Mouse (Mus musculus): ENCODE measurements at regions not wholly inside any gene's neighbourhood (a gene's known extent, or its start where the extent isn't known, plus 50 kb on each side); places are given as distances from the start of the nearest gene placed in this dataset.

DNA sequence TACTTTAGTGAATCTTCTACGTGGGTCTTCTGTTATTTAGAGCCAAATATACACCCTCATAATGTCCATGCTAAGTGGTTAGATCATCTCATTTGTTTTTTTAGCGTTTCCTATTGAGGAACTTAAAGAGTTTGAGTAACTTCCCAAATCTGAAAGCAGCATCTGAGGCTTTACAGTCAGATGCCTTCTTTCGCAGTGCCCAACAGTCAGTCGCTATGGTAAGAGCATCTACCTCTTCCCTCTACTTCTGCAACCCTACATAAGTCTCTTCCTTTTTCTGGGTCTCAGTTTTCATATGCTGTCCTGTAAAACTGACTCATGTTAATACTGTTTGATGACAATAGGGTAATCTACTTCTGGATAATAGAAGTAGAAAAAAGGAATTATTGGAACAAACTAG lies 146.8 kb downstream of the Ktn1 start:
- no peak for DNase-seq (ENCODE audit: low spot score in 2 of 2)

DNA sequence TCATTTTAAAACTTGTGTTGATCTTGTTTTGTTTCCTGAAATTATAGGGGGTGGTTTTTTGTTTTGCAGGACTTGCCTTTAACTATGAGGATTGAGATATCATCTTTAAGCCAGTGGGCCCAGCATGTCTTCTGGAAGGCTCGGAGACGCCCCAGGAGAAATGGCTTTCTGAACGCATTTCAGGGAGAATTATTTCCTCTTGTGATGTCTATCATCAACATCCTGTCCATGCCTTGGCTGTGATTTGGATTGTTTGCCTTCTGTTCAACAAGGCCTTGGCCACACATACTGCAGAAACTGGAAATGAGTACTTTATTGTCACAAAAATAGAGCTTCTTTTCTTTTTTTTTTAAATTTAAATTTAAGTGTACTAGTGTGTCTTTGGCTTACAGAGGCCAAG lies 150.0 kb downstream of the Ktn1 start:
- DNase-seq (ENCODE audit: low spot score in 2 of 2) = no peak

DNA sequence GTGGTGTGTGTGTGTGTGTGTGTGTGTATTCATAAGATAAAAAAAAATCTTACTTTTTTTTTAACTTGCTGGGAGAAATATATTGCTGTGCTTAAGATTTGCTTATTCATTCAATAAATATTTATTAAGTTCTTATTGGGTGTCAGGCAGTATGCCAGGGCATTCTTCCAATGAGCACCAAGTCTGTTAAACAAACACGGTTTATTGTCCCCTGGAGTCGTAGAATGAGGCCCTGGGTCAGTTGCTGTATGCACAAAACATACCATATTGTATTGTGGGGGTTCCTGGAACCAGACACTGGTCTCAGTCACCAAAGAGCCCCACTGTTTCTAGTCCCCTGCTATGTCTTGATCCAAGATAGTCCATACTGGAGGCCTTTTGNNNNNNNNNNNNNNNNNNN lies 151.3 kb downstream of the Ktn1 start:
- no peak for DNase-seq (ENCODE audit: low spot score in 2 of 2)

DNA sequence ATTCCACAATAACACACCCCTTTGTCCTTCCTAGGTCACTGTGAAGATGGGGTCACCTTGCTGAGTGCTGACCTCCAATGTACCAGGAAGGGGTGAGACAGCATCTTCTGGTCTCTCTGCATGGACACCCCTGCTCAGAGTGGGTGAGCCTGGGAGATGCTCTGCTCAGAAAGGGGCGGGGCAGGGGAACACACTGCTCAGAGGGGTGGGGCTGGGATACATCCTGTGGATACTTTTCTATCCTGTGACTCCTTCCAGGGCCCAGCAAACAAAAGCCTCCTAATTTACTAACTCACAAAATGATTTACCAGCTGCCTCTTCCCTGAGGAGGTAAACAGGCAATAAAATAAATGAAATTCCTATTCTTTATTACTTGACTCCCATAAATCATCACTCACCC lies 157.0 kb downstream of the Ktn1 start:
- no peak for DNase-seq (ENCODE audit: low spot score in 2 of 2)

DNA sequence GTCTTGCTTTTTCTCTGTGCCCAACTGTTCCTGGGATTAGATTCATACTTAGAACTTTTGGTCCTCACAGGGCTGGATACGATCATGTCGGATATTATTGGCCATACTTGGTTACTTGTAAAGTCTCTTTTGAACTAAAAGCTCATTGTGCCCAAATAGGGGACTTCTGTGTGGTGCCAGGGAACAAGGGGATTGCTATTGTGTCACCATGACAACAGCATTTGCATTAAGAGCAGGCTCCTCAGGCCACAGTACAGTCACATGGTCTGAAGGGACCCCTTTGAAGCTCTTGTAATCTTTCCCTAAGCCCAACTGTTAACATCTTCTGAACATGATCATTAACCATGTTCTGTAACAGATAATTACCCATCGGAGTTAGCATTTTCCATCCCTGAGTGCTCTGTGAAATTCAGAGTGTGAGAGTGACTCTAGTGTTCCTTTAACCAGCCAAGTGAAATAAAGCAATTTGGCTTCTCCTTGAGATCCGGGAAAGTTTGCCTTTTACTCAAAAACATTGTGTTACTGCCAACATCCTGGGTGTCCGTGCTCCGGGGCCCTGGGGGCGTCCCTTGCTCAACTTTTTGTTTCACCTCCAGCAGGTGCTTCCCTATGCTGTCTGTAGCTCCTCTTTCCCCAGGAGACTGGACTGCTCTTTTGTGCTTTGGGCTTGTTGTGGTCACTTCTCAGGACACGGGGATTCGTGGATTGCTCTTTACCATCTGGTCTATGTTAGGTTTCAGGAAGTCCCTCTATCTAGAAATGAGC lies 157.7 kb downstream of the Ktn1 start:
- no peak for DNase-seq (ENCODE audit: low spot score in 2 of 2)

DNA sequence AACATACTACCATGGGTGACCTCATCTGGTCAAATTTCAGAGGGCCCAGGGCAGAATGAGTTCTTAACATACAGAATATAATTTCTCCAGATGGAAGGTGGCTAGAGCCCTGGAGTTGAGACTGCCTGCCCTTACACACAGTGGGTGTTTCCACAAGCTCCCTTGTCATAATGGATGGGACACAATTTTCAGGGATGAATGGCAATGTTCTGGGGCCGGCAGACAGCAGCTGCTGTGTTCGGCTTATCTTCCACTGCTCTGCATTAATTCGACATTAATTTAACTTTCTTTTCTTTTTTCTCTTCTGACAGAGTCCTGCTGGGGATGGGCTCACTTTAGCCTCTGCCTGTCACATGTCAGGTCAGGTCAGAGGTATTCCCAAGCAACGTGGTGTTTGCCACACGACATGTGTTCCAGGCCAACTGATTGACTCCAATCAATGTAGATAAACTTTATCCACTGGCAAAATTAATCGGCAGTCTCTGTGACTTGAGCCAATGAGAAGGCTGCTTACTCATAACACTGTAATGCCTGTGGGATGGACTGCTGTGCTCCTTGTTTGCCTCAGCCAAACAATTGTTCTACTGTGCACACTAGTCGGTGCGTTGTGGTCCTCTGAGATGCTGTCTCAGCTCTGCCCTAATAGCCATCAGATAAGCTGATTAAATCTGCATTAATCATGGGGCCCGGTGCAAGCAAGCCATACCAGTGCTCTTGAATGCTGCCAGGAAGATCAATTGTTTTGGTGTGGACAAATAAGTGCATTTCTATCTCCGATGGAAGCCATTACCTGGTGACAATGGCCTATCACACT lies 160.1 kb downstream of the Ktn1 start:
- DNase-seq (ENCODE audit: low spot score in 2 of 2) = no peak

DNA sequence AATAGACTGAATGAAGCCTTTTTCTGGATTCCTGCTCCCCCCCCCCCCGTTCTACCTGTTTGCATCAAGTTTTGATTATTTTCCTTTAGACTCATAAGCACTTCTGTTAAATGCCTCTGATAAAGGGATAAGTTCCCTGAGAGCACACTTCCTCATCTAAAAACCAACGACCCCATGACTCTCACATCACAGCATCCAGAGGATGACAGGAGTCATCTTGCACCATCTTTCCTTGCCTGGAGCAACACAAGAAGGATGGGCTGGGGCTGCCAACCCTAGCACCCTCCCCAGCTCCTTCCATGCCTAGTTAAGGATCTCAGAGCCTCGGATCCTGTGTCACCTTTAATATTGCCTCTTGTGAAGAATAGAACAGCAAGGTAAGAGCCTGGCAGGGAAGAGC lies 170.0 kb downstream of the Ktn1 start:
- no peak for DNase-seq (ENCODE audit: low spot score in 2 of 2)

DNA sequence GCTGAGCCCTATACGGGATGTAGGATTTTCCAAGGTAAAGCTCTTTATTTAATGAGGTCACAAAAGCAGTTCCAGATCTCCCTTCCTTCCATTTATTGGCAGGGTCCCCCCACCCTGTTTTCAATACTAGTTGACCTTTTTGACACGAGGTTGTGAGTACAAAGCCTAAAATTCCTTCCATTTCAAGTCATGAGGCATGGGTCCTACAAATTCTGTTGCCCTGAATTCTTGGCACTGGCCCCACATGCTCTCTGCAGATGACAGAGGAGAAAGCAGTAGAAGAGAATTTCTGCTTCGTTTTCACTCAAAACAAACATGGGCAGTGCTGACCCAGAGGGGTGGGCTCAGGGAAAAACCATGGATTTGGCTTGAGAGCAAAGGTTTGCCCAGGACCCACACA lies 170.4 kb downstream of the Ktn1 start:
- DNase-seq (ENCODE audit: low spot score in 2 of 2) = no peak

DNA sequence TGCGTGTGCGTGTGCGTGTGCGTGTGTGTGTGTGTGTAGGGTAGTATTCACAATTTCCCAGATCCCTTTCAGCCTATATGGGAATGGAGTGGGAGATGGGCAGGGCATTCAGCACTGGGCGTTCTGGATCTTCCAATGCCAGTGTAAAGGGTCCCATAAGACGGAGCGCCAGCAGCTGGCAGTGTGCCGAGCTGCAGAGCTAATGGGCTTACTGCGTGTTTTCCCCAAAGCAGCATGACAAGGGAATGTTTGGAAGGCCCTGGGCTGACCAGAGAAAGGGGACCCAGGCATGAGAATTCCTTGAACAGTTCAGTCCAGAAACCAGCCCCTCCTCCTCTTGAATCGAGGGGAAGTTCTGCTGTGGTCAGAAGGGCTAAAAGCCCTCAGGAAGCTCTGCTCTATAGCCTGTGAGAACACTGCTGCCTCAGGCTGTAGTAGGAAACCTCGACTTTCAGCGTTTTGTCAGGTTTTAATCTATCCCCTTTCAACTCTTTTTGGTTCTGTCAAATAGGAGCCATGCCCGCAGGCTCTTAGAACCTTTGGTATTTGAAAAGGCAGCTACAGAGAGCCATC lies 172.4 kb downstream of the Ktn1 start:
- DNase-seq (ENCODE audit: low spot score in 2 of 2) = no peak

DNA sequence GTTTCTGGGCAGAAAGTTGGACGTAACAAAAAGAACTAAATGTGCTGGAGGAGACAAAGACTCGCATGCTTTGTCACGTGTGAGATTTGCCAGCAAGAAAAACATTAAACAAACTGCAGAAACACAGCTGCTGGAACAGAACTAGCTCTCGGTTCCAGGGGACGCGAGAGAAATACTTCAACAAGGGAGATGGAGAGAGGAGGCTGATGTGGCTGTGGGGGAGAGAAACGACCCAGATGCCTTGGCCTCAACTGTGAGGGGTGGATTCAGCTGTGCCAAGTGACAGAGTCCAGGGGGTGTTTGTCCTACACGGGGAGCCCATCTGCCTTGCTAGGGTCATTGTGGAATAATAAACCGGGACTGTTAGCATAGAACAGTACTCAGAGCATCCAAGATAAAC lies 174.9 kb downstream of the Ktn1 start:
- DNase-seq (ENCODE audit: low spot score in 2 of 2) = no peak

DNA sequence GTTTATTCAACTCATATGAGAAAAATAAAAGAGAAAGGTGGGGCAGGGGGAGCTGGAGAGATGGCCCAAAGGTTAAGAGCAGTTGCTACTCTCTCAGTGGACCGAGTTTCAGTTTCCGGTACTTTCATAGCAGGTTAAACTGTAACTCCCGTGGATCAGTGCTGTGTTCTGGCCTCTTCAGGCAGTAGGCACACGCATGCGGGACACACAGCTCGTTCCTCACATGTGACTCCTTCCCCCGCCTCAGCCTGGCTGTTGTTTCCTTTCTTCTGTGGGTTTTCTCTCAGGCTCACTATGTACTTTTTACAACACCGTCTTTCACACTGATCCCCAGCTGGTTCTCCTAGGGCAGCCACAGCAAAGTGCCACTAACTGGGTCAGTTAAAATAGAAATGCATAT lies 175.4 kb downstream of the Ktn1 start:
- DNase-seq (ENCODE audit: low spot score in 2 of 2) = no peak

DNA sequence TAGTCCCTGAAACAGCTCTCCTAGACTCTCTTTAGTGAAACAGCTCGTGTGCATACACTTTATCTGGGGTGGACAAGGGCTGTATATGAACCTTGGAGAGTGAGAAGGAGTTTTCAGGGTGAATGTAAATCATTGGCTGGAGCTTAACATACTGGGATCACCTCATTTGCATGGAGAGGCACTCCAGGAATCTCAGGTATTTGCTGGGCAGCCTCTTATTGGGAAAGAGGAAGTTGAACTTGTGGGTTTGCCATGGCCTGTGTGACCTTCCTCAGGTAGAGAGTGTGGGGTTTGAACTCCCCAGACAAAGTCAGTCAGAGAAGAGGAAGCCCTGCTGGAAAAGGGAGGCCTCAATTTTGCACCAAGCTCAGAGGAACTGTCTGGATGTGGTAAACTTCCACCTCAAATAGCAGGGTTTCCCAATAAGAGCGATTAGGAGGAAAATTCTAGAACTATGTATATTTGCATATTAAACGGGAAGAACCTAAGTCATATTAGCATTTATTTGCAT lies 177.3 kb downstream of the Ktn1 start:
- no peak for DNase-seq (ENCODE audit: low spot score in 2 of 2)

DNA sequence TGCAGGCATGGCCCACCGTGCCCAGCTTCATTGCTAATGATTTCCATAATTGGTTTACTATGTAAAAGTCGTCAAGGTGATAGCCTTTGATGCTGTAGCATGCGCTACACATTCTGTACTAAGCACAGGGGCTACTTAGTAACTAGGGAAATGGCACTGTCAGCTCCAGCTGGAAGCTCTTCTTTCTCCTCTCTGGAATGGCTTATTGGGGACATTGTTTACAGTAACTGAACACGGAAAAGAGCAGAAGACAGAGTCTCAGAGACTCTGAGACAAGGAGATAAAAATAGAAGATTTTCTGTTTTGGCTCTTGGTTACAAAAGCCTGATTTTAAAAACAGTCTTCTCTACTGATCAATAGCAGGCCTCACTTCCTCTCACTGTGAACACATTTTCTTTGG lies 178.3 kb downstream of the Ktn1 start:
- DNase-seq (ENCODE audit: low spot score in 2 of 2) = no peak

DNA sequence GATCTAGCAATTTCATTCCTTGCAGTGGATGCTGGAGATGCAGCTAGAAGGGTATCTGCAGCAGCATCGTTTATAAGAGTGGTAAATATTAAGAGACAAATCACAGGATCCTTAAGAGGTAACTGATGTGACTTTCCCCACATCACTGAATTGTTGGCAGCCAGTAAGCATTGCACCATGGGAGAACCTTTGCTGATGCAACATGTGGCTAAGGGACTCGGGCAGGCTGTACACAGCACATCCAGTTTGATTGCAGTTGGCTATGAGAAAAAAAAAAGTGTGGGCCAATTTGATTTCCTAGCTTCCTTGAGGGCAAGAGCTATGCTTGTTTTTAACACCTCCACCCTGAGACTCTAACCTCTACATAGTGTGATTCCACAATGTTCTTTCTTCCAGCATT lies 179.4 kb downstream of the Ktn1 start:
- no peak for DNase-seq (ENCODE audit: low spot score in 2 of 2)

DNA sequence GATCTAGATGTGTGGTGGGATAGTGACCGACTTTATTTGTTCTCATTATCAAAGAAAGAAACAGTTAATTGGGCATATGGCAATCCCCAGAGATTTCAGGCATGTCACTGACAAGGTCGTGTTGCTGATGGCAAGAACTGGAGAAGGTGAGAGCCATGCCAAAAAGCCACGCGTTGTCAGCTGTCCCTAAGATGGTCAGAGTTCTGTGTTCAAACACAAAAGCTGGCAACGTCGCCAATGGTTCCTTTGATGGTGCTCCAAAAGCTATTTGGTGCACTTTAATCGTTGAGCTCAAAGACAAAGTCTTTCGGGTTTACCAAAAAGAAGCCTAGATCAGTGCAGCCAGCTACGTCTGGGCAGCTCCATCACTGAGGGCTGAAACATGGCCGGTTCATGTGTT lies 185.4 kb downstream of the Ktn1 start:
- no peak for DNase-seq (ENCODE audit: low spot score in 2 of 2)

DNA sequence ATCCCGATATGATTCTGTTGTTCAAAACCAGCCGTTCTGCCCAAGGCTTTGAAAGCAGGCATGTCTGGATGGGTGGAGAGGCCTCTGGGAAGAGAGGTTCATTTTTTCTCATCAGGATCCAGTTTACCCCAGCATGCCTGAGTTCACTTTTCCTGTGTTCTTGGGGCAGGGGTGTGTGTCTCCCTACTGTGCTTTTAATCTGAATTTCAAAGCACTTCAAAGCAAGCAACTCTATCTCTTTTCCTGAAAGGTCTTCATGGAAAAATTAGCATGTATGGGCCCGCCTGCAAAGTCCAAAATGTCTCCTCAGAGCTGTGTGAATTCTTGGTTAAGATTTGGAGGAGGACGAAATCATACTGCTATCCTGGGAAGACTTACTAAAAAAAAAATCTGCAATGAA lies 187.2 kb downstream of the Ktn1 start:
- DNase-seq (ENCODE audit: low spot score in 2 of 2) = no peak

DNA sequence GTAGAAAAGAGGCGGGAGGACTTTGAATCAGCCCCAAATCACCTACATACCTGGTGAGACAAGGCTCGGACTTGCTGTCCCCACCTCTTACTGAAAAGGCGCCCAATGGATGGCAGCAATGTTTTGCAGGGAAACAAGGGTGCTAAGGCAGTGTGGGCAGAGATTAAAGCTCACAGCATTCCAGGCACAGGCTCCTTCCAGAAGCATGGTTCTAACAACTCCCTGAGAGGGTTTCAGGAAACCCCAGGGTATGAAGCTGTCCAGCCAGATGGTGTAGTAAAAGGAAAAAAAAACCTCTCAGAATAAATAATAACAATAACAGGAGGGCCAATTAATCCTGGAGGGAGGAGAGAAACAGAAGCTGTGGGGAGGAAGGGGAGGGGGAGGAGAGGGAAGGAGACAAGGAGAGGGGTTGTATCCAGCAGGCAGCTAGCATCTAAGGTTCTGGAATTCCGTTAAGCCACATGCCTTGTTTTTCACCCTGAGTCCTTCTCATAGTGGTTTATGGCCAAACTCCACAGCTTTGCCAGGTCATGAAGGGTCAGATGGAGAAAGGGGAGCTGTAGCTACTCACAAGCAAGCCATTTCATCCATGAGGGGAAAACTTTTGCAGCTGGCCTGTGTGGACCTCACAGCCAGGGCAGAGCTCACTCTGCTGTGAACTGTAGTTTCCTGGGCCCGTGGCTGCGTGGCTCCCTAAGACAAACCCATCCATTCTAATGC lies 191.4 kb downstream of the Ktn1 start:
- no peak for DNase-seq (ENCODE audit: low spot score in 2 of 2)

DNA sequence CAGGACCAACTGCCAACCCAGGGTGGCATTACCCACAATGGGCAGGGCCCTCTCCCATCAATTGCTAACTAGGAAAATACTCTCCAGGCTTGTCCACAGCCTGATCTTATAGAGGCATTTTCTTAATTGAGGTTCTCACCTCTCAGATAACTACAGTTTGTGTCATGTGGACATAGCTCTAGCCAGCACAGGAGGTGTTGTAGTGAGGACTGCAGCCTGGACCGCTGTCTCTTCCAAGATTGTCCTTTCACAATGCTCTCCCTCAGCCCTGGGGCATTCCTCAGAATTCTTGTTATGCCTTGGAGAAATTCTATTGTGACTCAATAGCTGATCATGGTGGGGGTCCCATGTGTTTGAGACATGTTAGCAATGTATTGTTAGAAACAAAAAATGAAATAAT lies 196.1 kb downstream of the Ktn1 start:
- no peak for DNase-seq (ENCODE audit: low spot score in 2 of 2)

DNA sequence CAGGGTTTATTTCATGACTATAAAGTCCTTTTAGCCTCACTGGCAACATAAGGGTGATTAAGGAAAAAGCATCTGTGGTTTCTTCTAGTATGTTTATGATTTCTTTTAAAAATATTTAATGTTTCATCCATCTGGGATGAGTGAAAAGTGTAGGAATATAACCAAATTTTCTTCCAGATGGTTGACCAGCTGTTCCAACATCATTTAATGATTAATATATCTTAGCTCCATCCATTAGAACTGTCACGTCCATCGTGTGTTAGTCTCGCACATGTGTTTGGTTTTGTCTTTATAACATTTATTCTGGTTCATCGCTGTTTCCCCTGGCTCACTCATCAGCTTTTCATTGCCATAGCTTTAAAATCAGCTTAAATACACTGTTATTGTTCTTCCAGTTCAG lies 200.6 kb downstream of the Ktn1 start:
- DNase-seq (ENCODE audit: low spot score in 2 of 2) = no peak

DNA sequence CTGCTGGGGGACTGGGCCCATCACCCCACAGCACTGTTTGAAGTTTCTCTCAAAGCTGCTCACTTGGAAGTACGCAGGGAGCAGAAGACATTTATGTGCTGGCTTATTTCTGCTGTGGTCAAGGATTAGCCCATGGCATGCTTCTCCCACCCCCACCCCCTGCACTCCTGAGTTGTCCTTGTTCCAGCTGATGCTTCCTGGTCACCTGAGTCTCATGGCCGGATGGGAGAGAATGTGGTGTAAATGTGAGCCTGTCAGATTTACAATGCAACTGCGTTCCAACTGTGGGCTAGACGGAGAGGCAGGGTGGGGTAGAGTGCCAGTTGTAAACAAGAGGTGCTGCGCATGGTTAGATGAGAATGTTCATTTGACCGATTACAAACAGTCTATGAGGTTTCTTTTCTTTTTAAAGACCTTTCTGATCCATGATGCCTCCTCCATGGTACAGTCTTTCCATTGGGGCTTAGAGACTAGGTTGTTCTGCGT lies 208.1 kb downstream of the Ktn1 start:
- no peak for DNase-seq (ENCODE audit: low spot score in 2 of 2)

DNA sequence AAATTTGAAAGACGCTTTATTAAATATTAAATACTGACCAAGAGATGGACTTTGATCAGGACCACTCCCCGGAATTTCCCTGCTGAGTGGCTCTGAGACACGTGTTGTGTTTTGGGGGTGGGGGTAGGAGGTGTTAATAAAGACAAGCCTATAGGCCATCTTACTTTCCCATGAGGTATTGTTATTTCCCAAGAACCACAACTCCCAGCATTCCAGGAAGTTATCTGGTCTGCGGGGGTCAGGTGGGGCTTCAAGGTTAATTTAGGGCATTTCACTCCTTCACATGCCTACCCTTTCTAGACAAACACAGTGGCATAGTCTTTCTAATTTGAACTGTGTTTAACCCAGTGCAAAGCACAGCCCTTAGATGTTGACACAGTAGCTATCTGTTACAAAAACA lies 209.0 kb downstream of the Ktn1 start:
- no peak for DNase-seq (ENCODE audit: low spot score in 2 of 2)

Measured in right cerebral cortex, adult 2 months (tissue).